Mouse (Mus musculus) ES-Bruce4 (cell line): ENCODE measurements around the gene Prmt7.

ENCODE experiments used
- CTCF ChIP-seq: IDR thresholded peaks from one replicate; pipeline ENCODE4 v1.8.1; 2011; ENCODE audit warnings: low read depth, low read length
- POLR2A ChIP-seq: IDR thresholded peaks from one replicate; pipeline ENCODE4 v1.8.1; 2011; ENCODE audit warnings: low read length; ENCODE audit not compliant: insufficient read depth

- no peak for TF ChIP-seq POLR2A
- TF ChIP-seq CTCF, result no peak
Observed at GRCm38 (mm10) chr8:106232751-106233150, 22.0 kb downstream of the Prmt7 start.
